Mouse (Mus musculus) c-Kit-positive CD71-positive TER-119-negative erythroid progenitor cells, embryonic 14.5 days (primary cell): ENCODE results near the gene Pabpc4l.
"Not testable (repeated sequence)": the region's sequence is repeated elsewhere in the genome, so short reads cannot be mapped to it uniquely, and the experiment has no call there.

Experiments used
- DNase-seq: peaks from one replicate; pipeline ENCODE4 v3.0.0-alpha.2; 2013; ENCODE audit warnings: low read depth

The Pabpc4l gene

DNA sequence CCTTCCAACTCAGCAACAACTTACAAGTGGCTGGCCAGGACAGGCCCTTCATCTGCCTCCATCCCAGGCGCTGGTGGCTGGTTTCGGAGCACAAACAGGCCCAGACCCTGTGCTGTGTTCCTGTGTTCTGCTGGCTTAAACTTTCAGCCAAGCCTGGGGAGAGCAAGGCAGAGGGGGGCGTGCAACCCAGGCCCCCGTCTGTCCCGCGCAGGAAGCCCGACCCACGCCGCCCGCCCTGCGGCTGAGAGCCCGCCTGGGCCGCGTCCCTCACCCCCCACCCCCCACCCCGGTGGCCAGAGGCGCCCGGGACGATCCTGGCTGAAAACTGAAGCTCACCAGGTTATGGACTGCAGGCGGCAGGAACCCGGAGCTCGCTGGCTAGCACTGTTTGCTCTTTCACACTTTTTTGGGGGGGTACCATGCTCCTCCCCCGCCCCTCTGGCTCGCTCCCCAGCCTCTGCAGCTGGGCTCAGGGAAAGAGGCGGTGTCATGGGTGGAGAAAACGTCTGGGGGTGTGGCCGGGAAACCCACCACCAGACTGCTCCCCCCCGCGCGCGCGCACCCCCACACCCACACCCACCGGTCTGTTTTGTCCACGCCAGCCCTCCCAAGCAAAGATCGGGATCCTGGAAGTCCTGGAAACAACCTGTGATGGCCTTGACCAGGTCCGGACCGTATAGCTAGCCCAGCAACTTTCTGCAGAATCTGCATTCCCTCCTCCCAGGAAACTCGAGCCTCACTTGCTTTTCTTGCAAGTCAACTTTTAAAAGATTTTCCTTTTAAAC lies at the start of gene Pabpc4l:
Gene Pabpc4l (minus strand): TSS at position 739 of the 785 bp plus-strand sequence.
- DNase-seq, result no peak

- DNase-seq, result no peak
These were observed 42.9 kb upstream of the Pabpc4l start for GRCm38 (mm10) chr3:46490989-46491259.

DNA sequence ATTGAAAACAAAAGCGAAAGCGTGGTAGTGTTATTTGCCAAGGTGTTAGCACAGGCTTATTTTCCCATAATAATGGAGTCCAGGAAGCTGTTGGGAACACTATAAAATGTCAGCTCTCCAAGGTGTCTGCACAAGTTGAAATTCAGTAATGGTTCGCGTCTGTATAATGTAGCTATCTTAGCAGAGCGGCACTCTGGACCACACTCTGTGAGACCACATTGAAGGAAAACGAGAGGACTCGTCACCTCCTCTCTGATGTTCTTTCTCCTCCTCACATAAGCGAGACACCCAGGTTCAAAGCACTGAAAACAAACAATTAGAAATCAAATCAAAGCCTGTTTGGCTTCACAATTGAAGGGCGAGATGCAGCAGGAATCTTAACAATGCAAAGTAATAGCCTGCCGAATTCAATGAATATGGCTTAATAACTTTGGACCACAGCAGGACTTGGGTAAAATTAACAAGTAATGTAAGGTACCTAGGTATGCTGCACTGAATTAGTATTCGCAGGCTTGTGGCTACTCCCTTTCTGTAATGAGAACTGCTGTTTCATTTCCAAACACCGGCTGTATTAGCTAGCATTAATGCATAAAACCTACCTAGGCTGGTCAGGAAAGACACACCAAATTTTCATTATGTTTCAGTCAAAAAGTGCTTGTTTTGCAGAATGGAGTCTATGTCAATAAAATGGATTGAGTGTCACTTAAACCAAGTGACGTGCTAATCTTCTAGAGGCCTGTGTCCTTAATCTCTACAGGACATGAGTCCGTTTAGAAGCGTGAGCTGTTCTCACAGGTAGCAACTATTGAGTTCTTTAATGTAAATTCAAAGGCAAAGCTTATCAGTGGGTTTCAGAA lies 42.3 kb upstream of the Pabpc4l start:
- no peak for DNase-seq

DNA sequence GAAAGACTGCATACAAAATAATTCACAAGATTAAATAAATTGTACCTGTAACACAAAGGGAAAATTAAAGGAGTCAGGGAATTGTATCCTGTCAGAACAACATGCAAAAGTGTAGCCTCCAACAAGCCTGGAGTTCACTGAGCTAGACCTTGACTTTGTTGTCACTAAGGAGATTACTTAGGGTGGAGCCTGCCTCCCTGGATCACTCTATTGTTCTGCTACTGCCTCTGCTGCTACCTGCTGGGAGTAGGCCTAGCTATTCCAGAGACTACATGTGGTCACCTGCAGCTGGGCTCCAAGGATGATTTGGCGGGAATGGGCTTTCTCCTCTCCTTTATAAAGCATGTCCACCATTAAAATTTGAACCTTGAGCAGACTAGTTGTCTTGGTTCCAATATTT lies 38.1 kb upstream of the Pabpc4l start:
- DNase-seq, result not testable (repeated sequence)

GRCm38 (mm10) chr3:46448266-46448532 lies 180 bp upstream of the Pabpc4l start:
- no peak for DNase-seq

GRCm38 (mm10) chr3:46431416-46431815 lies 16.6 kb downstream of the Pabpc4l start:
- no peak for DNase-seq
